Mouse (Mus musculus): Measurements from ENCODE around the gene Ltbr. TPM values are rescaled to one million over a fixed set of nuclear protein-coding genes. Genes with fewer than 3 reads are reported as not detected.
"Not testable (repeated sequence)": the region's sequence is repeated elsewhere in the genome, so short reads cannot be mapped to it uniquely, and the experiment has no call there.

Ltbr gene
- polyA plus RNA-seq, 1 experiment from 2014 or later: 41.5 TPM

- 70% methylated on average over 15 of the region's 15 CpGs for WGBS
- peaks cover 59% of the 10 kb centered on the region for H3K27me3 ChIP-seq (ENCODE audit: low read depth, poor library complexity, severe bottlenecking)
Observed at GRCm38 (mm10) chr6:125318981-125319918, 5.6 kb upstream of the Ltbr start.

GRCm38 (mm10) chr6:125317077-125317476 is 3.4 kb upstream of the Ltbr start:
- Histone ChIP-seq H3K9me3 (replicated peaks) (no peaks in the 10 kb centered on the region), H3K4me1 (peaks cover 38% of the 10 kb centered on the region), H3K27me3 (ENCODE audit: low read depth, poor library complexity, severe bottlenecking) (peaks cover 41% of the 10 kb centered on the region), H3K4me3 (no peak overlapping the region), H3K27ac (no peak overlapping the region), H3K36me3 (peaks cover 5% of the 10 kb centered on the region; the same call in 1 of the 2 replicates)
- 81% methylated on average over 7 of the region's 7 CpGs for WGBS
- no peak for DNase-seq (ENCODE audit: low spot score)

More at GRCm38 (mm10) chr6:125318981-125319918, 5.6 kb upstream of the Ltbr start:
- Histone ChIP-seq H3K36me3 (no peaks in the 10 kb centered on the region), H3K9me3 (replicated peaks) (no peaks in the 10 kb centered on the region), H3K27ac (no peak overlapping the region), H3K4me1 (peaks cover 19% of the 10 kb centered on the region), H3K4me3 (no peak overlapping the region)
- no peak for DNase-seq (ENCODE audit: low spot score)

GRCm38 (mm10) chr6:125314746-125315145 is 1.1 kb upstream of the Ltbr start:
- Histone ChIP-seq H3K27ac (peak overlapping the region; percentile 93), H3K4me1 (peaks cover 34% of the 10 kb centered on the region), H3K9me3 (replicated peaks) (no peaks in the 10 kb centered on the region), H3K4me3 (no peak overlapping the region), H3K27me3 (ENCODE audit: low read depth, poor library complexity, severe bottlenecking) (peaks cover 18% of the 10 kb centered on the region), H3K36me3 (peaks cover 17% of the 10 kb centered on the region)
- WGBS: 71% methylated on average over 6 of the region's 6 CpGs
- DNase-seq (ENCODE audit: low spot score): no peak

- no peak for DNase-seq (ENCODE audit: low spot score)
- Histone ChIP-seq H3K27ac (peak overlapping the region; percentile 93), H3K9me3 (replicated peaks) (no peaks in the 10 kb centered on the region), H3K4me3 (peak overlapping the region; percentile 56), H3K36me3 (peaks cover 22% of the 10 kb centered on the region), H3K27me3 (ENCODE audit: low read depth, poor library complexity, severe bottlenecking) (peaks cover 12% of the 10 kb centered on the region), H3K4me1 (peaks cover 39% of the 10 kb centered on the region)
- WGBS: 63% methylated on average over 7 of the region's 7 CpGs
Observed at GRCm38 (mm10) chr6:125314231-125314563, 512 bp upstream of the Ltbr start.

GRCm38 (mm10) chr6:125312581-125313355 is 917 bp downstream of the Ltbr start:
- 0 out of 2 replicates have a peak, but pooled peaks cover 3% of the 10 kb centered on the region for H3K27me3 ChIP-seq (ENCODE audit: low read depth, poor library complexity, severe bottlenecking)
- H3K36me3 ChIP-seq: peaks cover 36% of the 10 kb centered on the region
- H3K27ac ChIP-seq: peak overlapping the region; percentile 93
- peaks cover 46% of the 10 kb centered on the region for H3K4me1 ChIP-seq
- WGBS: 72% methylated on average over 22 of the region's 22 CpGs
- H3K4me3 ChIP-seq: peak overlapping the region; percentile 56
- DNase-seq (ENCODE audit: low spot score): peak; percentile 46
- no peaks in the 10 kb centered on the region for H3K9me3 ChIP-seq (replicated peaks)

- Histone ChIP-seq H3K4me3 (peak overlapping the region; percentile 56), H3K4me1 (peaks cover 46% of the 10 kb centered on the region), H3K9me3 (replicated peaks) (no peaks in the 10 kb centered on the region), H3K27me3 (ENCODE audit: low read depth, poor library complexity, severe bottlenecking) (0 out of 2 replicates have a peak, but pooled peaks cover 3% of the 10 kb centered on the region), H3K36me3 (peaks cover 42% of the 10 kb centered on the region), H3K27ac (peak overlapping the region; percentile 93)
- no peak for DNase-seq (ENCODE audit: low spot score)
- 88% methylated on average over 9 of the region's 9 CpGs for WGBS
Observed at GRCm38 (mm10) chr6:125312171-125312570, 1.5 kb downstream of the Ltbr start.

GRCm38 (mm10) chr6:125309406-125309805 is 4.3 kb downstream of the Ltbr start:
- Histone ChIP-seq H3K36me3 (peaks cover 57% of the 10 kb centered on the region), H3K9me3 (replicated peaks) (no peaks in the 10 kb centered on the region), H3K27me3 (ENCODE audit: low read depth, poor library complexity, severe bottlenecking) (no peaks in the 10 kb centered on the region), H3K4me3 (no peak overlapping the region), H3K27ac (no peak overlapping the region), H3K4me1 (peaks cover 40% of the 10 kb centered on the region)
- no peak for DNase-seq (ENCODE audit: low spot score)
- WGBS: 30% methylated on average over 5 of the region's 5 CpGs

GRCm38 (mm10) chr6:125308921-125309320 is 4.8 kb downstream of the Ltbr start:
- peaks cover 35% of the 10 kb centered on the region for H3K4me1 ChIP-seq
- 0 out of 2 replicates have a peak overlapping the region, but pooled peaks have one; percentile 13 for H3K4me3 ChIP-seq
- DNase-seq (ENCODE audit: low spot score): peak; percentile 62
- H3K36me3 ChIP-seq: peaks cover 57% of the 10 kb centered on the region
- no peaks in the 10 kb centered on the region for H3K27me3 ChIP-seq (ENCODE audit: low read depth, poor library complexity, severe bottlenecking)
- H3K9me3 ChIP-seq (replicated peaks): no peaks in the 10 kb centered on the region
- WGBS: 7% methylated on average over 13 of the region's 13 CpGs
- H3K27ac ChIP-seq: peak overlapping the region; percentile 66

GRCm38 (mm10) chr6:125307091-125307490 is 6.6 kb downstream of the Ltbr start:
- Histone ChIP-seq H3K4me3 (no peak overlapping the region), H3K9me3 (replicated peaks) (no peaks in the 10 kb centered on the region), H3K27ac (no peak overlapping the region), H3K4me1 (peaks cover 20% of the 10 kb centered on the region), H3K36me3 (peaks cover 52% of the 10 kb centered on the region), H3K27me3 (ENCODE audit: low read depth, poor library complexity, severe bottlenecking) (no peaks in the 10 kb centered on the region)
- no peak for DNase-seq (ENCODE audit: low spot score)
- 95% methylated on average over 5 of the region's 5 CpGs for WGBS

- peaks cover 16% of the 10 kb centered on the region for H3K4me1 ChIP-seq
- no peak overlapping the region for H3K4me3 ChIP-seq
- no peak for DNase-seq (ENCODE audit: low spot score)
- no peaks in the 10 kb centered on the region for H3K9me3 ChIP-seq (replicated peaks)
- no peaks in the 10 kb centered on the region for H3K27me3 ChIP-seq (ENCODE audit: low read depth, poor library complexity, severe bottlenecking)
- WGBS: 92% methylated on average over 6 of the region's 6 CpGs
- H3K27ac ChIP-seq: no peak overlapping the region
- peaks cover 42% of the 10 kb centered on the region for H3K36me3 ChIP-seq
Observed at GRCm38 (mm10) chr6:125305465-125305864, 8.2 kb downstream of the Ltbr start.

GRCm38 (mm10) chr6:125304408-125304807 is 9.3 kb downstream of the Ltbr start:
- H3K4me3 ChIP-seq; DNase-seq (ENCODE audit: low spot score); H3K27me3 ChIP-seq (ENCODE audit: low read depth, poor library complexity, severe bottlenecking); H3K27ac ChIP-seq; H3K9me3 ChIP-seq (replicated peaks): not testable (repeated sequence)
- Histone ChIP-seq H3K36me3 (peaks cover 37% of the 10 kb centered on the region), H3K4me1 (peaks cover 12% of the 10 kb centered on the region)
- WGBS: 89% methylated on average over 7 of the region's 7 CpGs

GRCm38 (mm10) chr6:125303242-125303641 is 10.4 kb downstream of the Ltbr start:
- 84% methylated on average over 4 of the region's 4 CpGs for WGBS
- H3K27me3 ChIP-seq (ENCODE audit: low read depth, poor library complexity, severe bottlenecking): no peaks in the 10 kb centered on the region

More at GRCm38 (mm10) chr6:125303242-125303641, 10.4 kb downstream of the Ltbr start:
- no peak overlapping the region for H3K27ac ChIP-seq
- H3K36me3 ChIP-seq: peaks cover 26% of the 10 kb centered on the region
- DNase-seq (ENCODE audit: low spot score): no peak
- no peaks in the 10 kb centered on the region for H3K9me3 ChIP-seq (replicated peaks)
- H3K4me3 ChIP-seq: no peak overlapping the region
- peaks cover 3% of the 10 kb centered on the region; the same call in 1 of the 2 replicates for H3K4me1 ChIP-seq

Measured in limb, embryonic 10.5 days (tissue).